Mouse (Mus musculus) bone marrow macrophage, adult 2 months (primary cell): ENCODE results near the gene Pcnx2.

Experiments used
- CTCF ChIP-seq: IDR thresholded peaks from 2 replicates; pipeline ENCODE4 v1.5.1; 2012; ENCODE audit warnings: low read depth, mild to moderate bottlenecking, low read length, moderate library complexity
- POLR2A ChIP-seq: IDR thresholded peaks from 2 replicates; pipeline ENCODE4 v1.6.1; 2012; ENCODE audit warnings: mild to moderate bottlenecking, low read depth, low read length, borderline replicate concordance

- TF ChIP-seq CTCF (no peak), POLR2A (no peak)
Measured at GRCm38 (mm10) chr8:125824688-125825087, 73.4 kb downstream of the Pcnx2 start.
